Mouse (Mus musculus) hindbrain, embryonic 15.5 days (tissue): Measurements from ENCODE around the gene Slc6a14. TPM values are rescaled to one million over a fixed set of nuclear protein-coding genes. Genes with fewer than 3 reads are reported as not detected.

ENCODE experiments used
- ATAC-seq: fragments of 200-750 bp; cut with Nextera tagmentation; 2 replicates; pipeline ENCODE4 v1.8.0; 2017; ENCODE audit warnings: low read depth, moderate number of reproducible peaks, moderate TSS enrichment; ENCODE audit not compliant: low FRiP score
- H3K27ac ChIP-seq: fragments of 300-500 bp; sonication (generic); replicated peaks from 2 replicates; pipeline ENCODE4 v1.5.1; 2015; ENCODE audit warnings: mild to moderate bottlenecking, inconsistent platforms
- H3K27me3 ChIP-seq: fragments of 300-500 bp; sonication (generic); 2 replicates; pipeline ENCODE4 v1.6.1; 2015; ENCODE audit warnings: control low read depth, inconsistent platforms
- H3K36me3 ChIP-seq: fragments of 300-500 bp; sonication (generic); 2 replicates; pipeline ENCODE4 v1.6.1; 2015; ENCODE audit warnings: control low read depth, inconsistent platforms
- H3K4me1 ChIP-seq: fragments of 300-500 bp; sonication (generic); replicated peaks from 2 replicates; pipeline ENCODE4 v1.6.1; 2015; ENCODE audit warnings: control low read depth, inconsistent platforms
- H3K4me2 ChIP-seq: fragments of 300-500 bp; sonication (generic); 2 replicates; pipeline ENCODE4 v1.6.1; 2015; ENCODE audit warnings: moderate library complexity, mild to moderate bottlenecking, inconsistent platforms
- H3K4me3 ChIP-seq: fragments of 300-500 bp; sonication (generic); 2 replicates; pipeline ENCODE4 v1.5.1; 2015; ENCODE audit warnings: mild to moderate bottlenecking, inconsistent platforms
- H3K9ac ChIP-seq: fragments of 300-500 bp; sonication (generic); 2 replicates; pipeline ENCODE4 v1.6.1; 2015; ENCODE audit warnings: inconsistent platforms
- H3K9me3 ChIP-seq: fragments of 300-500 bp; sonication (generic); 2 replicates; pipeline ENCODE4 v1.6.1; 2016; ENCODE audit warnings: control low read depth, inconsistent platforms
- WGBS: fragments of 180-500 bp; shearing (Covaris S2); methylation state at CpG from one replicate; pipeline ENCODE4 v1.1.7; 2015; 5-methylcytosine and 5-hydroxymethylcytosine counted together
- polyA plus RNA-seq: library from polyadenylated mRNA; unstranded; fragments of >200 nt; fragmentation: Nextera tagmentation; extraction: Ambion mirVana; gene quantifications from 2 replicates; pipeline ENCODE4 v1.2.1, GENCODE M21; 2015

Slc6a14 gene
- polyA plus RNA-seq: not detected in 2 replicates

DNA sequence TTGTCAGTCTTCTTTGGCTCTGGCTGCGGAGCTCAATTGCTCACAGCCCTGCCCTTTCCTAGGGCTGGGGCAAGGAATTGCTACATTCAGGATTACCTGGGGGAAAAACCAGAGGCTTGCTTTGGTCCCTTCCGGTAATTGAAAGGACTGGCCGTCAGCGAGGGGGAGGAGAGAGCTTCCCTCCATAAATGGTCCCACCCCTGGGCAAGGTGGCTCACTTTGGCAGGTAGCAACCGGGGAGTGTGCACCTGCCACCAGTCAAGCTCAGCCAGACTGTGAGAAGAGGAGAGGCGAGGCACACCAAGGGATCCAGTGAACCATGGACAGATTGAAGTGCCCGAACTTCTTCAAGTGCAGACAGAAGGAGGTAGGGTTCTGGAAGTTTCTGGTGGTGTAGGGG is at the start of gene Slc6a14:
Gene Slc6a14, plus strand, starts transcription at position 68 of the 400 bp plus-strand sequence.
- Histone ChIP-seq H3K27ac (no peak within 1 kb of the TSS), H3K4me3 (no peak within 1 kb of the TSS)
- ATAC-seq: no peak

DNA sequence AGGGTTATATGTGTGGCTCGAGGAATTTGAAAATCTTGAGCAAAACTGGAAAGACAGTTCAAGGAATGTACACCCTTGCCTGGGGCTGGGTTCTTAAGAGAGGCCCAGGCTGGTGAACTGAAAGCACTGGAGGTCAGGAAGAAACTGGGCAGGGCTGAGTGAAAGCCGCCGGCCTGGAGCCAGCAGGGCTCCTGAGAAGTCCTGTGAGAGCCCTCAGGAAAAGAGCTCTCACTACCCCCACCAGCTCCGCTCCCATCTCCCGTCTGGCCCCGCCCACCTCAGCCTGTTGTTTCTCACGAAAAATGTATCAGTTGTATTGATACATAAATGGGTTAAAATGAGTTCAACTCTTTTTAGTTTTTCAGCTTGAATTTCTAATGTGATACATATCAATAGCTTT is 43.8 kb upstream of the Slc6a14 start:
- Histone ChIP-seq H3K9me3 (no peaks in the 10 kb centered on the region), H3K4me1 (no peaks in the 10 kb centered on the region), H3K27ac (no peak overlapping the region), H3K9ac (no peak overlapping the region), H3K4me3 (no peak overlapping the region), H3K4me2 (no peak overlapping the region), H3K27me3 (no peaks in the 10 kb centered on the region), H3K36me3 (no peaks in the 10 kb centered on the region)
- no peak for ATAC-seq
- 37% methylated on average over 7 of the region's 7 CpGs for WGBS

More for the DNA sequence above, at the start of gene Slc6a14:
- H3K27me3 ChIP-seq: no peaks in the 10 kb centered on the region
- no peaks in the 10 kb centered on the region for H3K36me3 ChIP-seq
- H3K4me1 ChIP-seq: no peaks in the 10 kb centered on the region
- H3K9me3 ChIP-seq: no peaks in the 10 kb centered on the region
- H3K9ac ChIP-seq: no peak within 1 kb of the TSS
- 73% methylated on average over 7 of the region's 7 CpGs for WGBS
- no peak within 1 kb of the TSS for H3K4me2 ChIP-seq

DNA sequence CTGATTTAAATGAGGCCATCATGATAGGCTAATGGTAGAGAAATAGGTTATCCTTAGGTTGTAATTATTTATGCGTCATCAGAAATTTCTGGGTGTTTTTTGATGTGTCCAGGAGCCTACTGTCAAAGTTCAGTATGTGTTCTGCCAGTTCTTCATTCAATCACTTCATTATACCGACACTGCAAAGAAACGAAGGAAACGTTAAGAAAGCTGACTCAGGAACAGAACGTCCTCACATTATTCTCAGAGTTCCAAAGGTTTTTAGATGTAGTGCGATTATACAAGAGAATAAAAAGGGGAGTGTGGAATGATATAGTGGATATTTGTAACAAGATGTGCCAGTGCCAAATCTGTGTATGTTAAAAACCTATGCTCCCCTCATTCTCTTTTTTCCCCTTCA is 19.5 kb upstream of the Slc6a14 start:
- Histone ChIP-seq H3K36me3 (no peaks in the 10 kb centered on the region), H3K4me2 (no peak overlapping the region), H3K9ac (no peak overlapping the region), H3K9me3 (no peaks in the 10 kb centered on the region), H3K27ac (no peak overlapping the region), H3K4me1 (no peaks in the 10 kb centered on the region), H3K4me3 (no peak overlapping the region), H3K27me3 (no peaks in the 10 kb centered on the region)
- 72% methylated on average over 6 of the region's 6 CpGs for WGBS
- ATAC-seq: no peak

DNA sequence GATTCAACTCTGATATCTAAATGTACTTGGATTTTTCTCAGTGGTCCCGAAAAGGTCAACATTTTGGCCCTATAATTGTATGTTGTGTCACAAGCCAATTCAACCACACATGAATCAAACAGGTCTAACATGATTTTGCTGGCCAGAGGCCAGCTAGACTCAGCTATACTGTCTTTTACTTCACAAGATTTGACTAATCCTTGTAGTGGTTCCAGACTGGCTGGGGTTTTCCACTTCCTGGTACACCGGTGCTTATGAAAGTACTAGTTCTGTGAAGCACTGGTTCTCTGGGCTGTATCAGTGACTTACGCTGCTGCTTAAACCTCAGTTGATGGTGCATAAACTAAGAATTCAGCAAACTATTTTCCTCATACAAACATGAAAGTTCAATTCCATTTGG is 19.0 kb upstream of the Slc6a14 start:
- Histone ChIP-seq H3K36me3 (no peaks in the 10 kb centered on the region), H3K4me2 (no peak overlapping the region), H3K4me1 (no peaks in the 10 kb centered on the region), H3K9ac (no peak overlapping the region), H3K27ac (no peak overlapping the region), H3K4me3 (no peak overlapping the region), H3K9me3 (no peaks in the 10 kb centered on the region), H3K27me3 (no peaks in the 10 kb centered on the region)
- 88% methylated on average over 3 of the region's 3 CpGs for WGBS
- ATAC-seq: no peak

DNA sequence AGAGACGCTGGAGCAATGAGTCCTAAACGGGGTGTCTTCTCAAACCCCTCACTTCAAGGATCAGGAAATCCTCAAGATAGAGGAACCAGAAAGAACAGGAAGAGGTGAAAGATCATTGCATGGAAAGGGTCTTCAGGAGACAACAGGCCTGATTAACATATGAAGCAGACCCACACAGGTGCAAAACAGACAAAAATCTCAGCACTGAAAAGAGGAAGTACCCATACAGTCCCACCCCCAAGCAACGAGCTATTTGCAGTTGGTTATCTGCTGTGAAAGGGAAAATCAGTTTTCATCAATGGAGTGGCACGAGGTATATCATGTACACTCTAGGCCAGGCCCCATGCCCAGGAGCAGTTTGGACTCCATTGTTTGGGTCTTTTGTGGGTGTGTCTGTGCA is 13.1 kb upstream of the Slc6a14 start:
- 77% methylated on average over 4 of the region's 4 CpGs for WGBS
- no peaks in the 10 kb centered on the region for H3K27me3 ChIP-seq
- no peak for ATAC-seq
- no peak overlapping the region for H3K27ac ChIP-seq
- no peaks in the 10 kb centered on the region for H3K9me3 ChIP-seq
- no peaks in the 10 kb centered on the region for H3K36me3 ChIP-seq
- H3K4me3 ChIP-seq: no peak overlapping the region
- no peak overlapping the region for H3K4me2 ChIP-seq
- no peak overlapping the region for H3K9ac ChIP-seq
- no peaks in the 10 kb centered on the region for H3K4me1 ChIP-seq

DNA sequence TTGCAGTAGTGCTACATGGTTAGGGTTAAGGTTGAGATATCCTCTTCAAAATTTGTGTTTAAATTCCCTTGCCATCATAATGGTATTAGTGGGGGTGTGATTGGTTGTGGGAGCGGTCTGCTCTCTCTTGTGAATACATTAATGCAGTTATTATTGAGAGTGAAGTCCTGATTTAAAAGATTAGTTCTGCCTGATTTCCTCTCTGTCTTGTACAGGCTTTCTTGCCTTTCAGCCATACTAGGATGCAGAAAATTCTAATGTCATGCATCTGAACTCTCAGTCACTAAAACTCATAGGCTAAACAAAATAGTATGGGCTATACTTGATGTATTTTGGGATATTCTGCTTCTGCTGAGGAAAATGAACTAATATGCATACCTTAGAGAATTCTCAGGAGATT is 10.2 kb upstream of the Slc6a14 start:
- Histone ChIP-seq H3K9ac (no peak overlapping the region), H3K27me3 (no peaks in the 10 kb centered on the region), H3K4me1 (no peaks in the 10 kb centered on the region), H3K27ac (no peak overlapping the region), H3K9me3 (no peaks in the 10 kb centered on the region), H3K4me3 (no peak overlapping the region), H3K36me3 (no peaks in the 10 kb centered on the region), H3K4me2 (no peak overlapping the region)
- WGBS: 32% methylated on average over 1 of the region's 1 CpGs
- no peak for ATAC-seq

DNA sequence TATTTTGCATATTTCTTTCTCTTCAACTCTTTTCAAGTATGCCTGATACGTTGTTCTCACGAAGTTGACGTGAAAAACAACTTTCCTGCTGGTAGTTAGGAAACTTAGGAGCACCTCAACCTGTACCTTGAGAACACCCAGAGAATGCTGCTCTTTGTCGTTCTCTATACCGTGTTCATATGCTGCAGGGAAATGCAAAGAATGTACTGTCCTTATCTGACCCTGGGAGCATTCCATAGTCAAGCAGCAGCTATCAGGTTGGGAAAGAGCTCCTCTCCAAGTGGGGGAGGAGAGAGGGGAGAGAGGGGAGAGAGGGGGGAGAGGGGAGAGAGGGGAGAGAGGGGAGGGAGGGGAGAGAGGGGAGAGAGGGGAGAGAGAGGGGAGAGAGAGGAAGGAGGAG is 597 bp downstream of the Slc6a14 start:
- no peaks in the 10 kb centered on the region for H3K36me3 ChIP-seq
- H3K9me3 ChIP-seq: no peaks in the 10 kb centered on the region
- H3K27ac ChIP-seq: no peak overlapping the region
- H3K4me3 ChIP-seq: no peak overlapping the region
- H3K27me3 ChIP-seq: no peaks in the 10 kb centered on the region
- H3K9ac ChIP-seq: no peak overlapping the region
- 71% methylated on average over 5 of the region's 5 CpGs for WGBS
- H3K4me2 ChIP-seq: no peak overlapping the region
- no peak for ATAC-seq
- H3K4me1 ChIP-seq: no peaks in the 10 kb centered on the region

DNA sequence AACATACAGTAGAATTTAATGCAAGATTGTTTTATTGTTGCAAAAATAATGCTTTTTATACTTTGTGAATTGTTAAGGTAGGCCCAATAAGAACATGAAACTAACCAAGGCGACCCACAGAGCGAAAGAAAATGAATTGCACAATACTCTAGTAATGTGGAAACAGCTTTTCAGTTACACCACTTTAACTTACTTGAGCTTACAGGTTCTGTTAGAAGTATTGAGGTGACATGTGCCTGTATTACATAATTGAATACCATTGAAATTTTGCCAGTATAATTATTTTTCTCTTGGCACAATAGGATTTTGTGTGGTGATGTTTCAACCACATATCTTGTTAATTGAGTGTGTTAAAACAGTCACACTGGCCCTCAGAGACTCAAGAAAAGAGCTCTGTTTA is 2.2 kb downstream of the Slc6a14 start:
- no peaks in the 10 kb centered on the region for H3K9me3 ChIP-seq
- H3K27ac ChIP-seq: no peak overlapping the region
- no peaks in the 10 kb centered on the region for H3K27me3 ChIP-seq
- WGBS: 93% methylated on average over 2 of the region's 2 CpGs
- no peak overlapping the region for H3K9ac ChIP-seq
- H3K4me3 ChIP-seq: no peak overlapping the region
- no peak for ATAC-seq
- no peaks in the 10 kb centered on the region for H3K36me3 ChIP-seq
- no peaks in the 10 kb centered on the region for H3K4me1 ChIP-seq
- no peak overlapping the region for H3K4me2 ChIP-seq

DNA sequence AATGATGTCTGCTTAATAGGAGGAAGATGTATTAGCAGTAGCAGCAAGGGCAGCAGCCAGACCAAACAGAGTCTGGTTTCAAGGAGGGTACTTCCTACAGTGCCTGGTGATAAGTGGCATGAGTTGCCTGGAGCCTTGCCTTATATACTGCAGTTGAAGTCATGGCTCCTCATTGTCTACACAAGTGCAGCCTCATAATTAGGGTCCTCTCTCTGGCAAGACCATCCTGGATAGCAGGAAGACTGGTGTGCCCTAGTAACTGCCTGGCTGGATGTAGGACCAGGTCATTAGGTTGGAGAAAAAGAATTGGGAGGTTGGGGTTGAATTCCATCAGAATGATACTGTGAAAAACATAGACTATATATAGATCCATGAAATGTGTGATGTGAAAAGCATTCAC is 30.3 kb downstream of the Slc6a14 start, which contains the start of gene Gm28269:
Gene Gm28269, minus strand, starts transcription at position 101 of the 400 bp plus-strand sequence.
- H3K27me3 ChIP-seq: no peaks in the 10 kb centered on the region
- no peaks in the 10 kb centered on the region for H3K9me3 ChIP-seq
- no peak within 1 kb of the TSS for H3K9ac ChIP-seq
- no peak for ATAC-seq
- H3K27ac ChIP-seq: no peak within 1 kb of the TSS
- no peaks in the 10 kb centered on the region for H3K36me3 ChIP-seq
- H3K4me3 ChIP-seq: no peak within 1 kb of the TSS
- H3K4me1 ChIP-seq: no peaks in the 10 kb centered on the region
- no peak within 1 kb of the TSS for H3K4me2 ChIP-seq

Other genes with a start within 250 kb of the Slc6a14 start
- 4.2 and 5.6 TPM in 2 replicates for gene Agtr2, start 230.4 kb upstream of the Slc6a14 start, polyA plus RNA-seq
- not detected in 2 replicates for gene Gm28269, start 30.2 kb downstream of the Slc6a14 start, polyA plus RNA-seq